Comparison of ENCODE assay signal across 12 mouse cellular contexts in genomic region chr6:97504673-97505072, GRCm38 (mm10).
"Had no signal": no experiment of that assay in that cellular context is flagged by ENCODE, and none has a peak within 500 bp of the region (broad histone marks: within the 10 kb centered on the region; RNA-seq: fewer than 3 reads in every experiment).

No protein-coding gene starts in this region.

- DNase-seq: kidney, adult 2 months; left cerebral cortex, postnatal 4 days; lung, embryonic 14.5 days; lung, postnatal 10 days; lung, postnatal 4 days; right cerebral cortex, postnatal 4 days; spleen, adult 18-20 months; thymus, adult 2 months; thymus, postnatal 36 days had no signal

- ATAC-seq: intestine, embryonic 15.5 days; liver, embryonic 12.5 days; midbrain, embryonic 13.5 days had no signal
